Mouse (Mus musculus) limb, embryonic 15.5 days (tissue): ENCODE results near the gene Itgb6. TPM values are rescaled to one million over a fixed set of nuclear protein-coding genes. Genes with fewer than 3 reads are reported as not detected.

Experiments used
- ATAC-seq: fragments of 200-750 bp; cut with Nextera tagmentation; 2 replicates; pipeline ENCODE4 v1.8.0; 2017; ENCODE audit warnings: low read depth, moderate TSS enrichment; ENCODE audit not compliant: insufficient number of reproducible peaks, low FRiP score, low TSS enrichment
- H3K27ac ChIP-seq: fragments of 300-500 bp; sonication (generic); 2 replicates; pipeline ENCODE4 v1.5.1; 2015; ENCODE audit warnings: moderate library complexity, mild to moderate bottlenecking, inconsistent platforms
- H3K27me3 ChIP-seq: fragments of 300-500 bp; sonication (generic); 2 replicates; pipeline ENCODE4 v1.6.1; 2015; ENCODE audit warnings: inconsistent platforms
- H3K36me3 ChIP-seq: fragments of 300-500 bp; sonication (generic); 2 replicates; pipeline ENCODE4 v1.6.1; 2015; ENCODE audit warnings: inconsistent platforms
- H3K4me1 ChIP-seq: fragments of 300-500 bp; sonication (generic); 2 replicates; pipeline ENCODE4 v1.6.1; 2015; ENCODE audit warnings: inconsistent platforms
- H3K4me2 ChIP-seq: fragments of 300-500 bp; sonication (generic); 2 replicates; pipeline ENCODE4 v1.6.1; 2015; ENCODE audit warnings: mild to moderate bottlenecking, inconsistent platforms
- H3K4me3 ChIP-seq: fragments of 300-500 bp; sonication (generic); 2 replicates; pipeline ENCODE4 v1.5.1; 2015; ENCODE audit warnings: mild to moderate bottlenecking, inconsistent platforms
- H3K9ac ChIP-seq: fragments of 300-500 bp; sonication (generic); 2 replicates; pipeline ENCODE4 v1.6.1; 2015; ENCODE audit warnings: inconsistent platforms
- H3K9me3 ChIP-seq: fragments of 300-500 bp; sonication (generic); 2 replicates; pipeline ENCODE4 v1.6.1; 2016; ENCODE audit warnings: inconsistent platforms
- WGBS: fragments of 180-500 bp; shearing (Covaris S2); methylation state at CpG from one replicate; pipeline ENCODE4 v1.1.7; 2015; 5-methylcytosine and 5-hydroxymethylcytosine counted together
- polyA plus RNA-seq: library from polyadenylated mRNA; unstranded; fragments of >200 nt; fragmentation: Nextera tagmentation; extraction: Ambion mirVana; gene quantifications from 2 replicates; pipeline ENCODE4 v1.2.1, GENCODE M21; 2015

Itgb6 gene
- 3.7 and 4.5 TPM in 2 replicates for polyA plus RNA-seq

DNA sequence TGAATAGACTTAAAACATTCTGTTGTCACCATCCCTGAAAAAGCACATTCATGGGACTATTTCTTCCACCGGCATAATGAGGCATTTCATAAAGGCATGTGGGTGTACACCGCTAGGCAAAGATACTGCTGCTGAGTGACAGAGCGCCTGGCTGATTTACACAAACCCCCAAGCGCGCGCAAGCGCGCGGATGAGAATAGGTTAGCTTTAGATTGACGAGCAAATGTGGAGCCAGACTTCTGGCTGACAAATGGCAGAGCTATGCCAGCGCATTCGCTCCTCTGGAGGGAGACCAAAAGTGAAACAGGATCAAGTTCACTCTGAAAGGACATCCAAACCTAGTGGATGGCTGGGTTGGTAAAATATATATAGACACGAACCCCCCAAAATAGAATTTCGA, at the start of gene Itgb6:
Itgb6 (minus strand) TSS at position 130 of the 400 bp plus-strand sequence.
- H3K27me3 ChIP-seq: no peaks in the 10 kb centered on the region
- H3K4me3 ChIP-seq: no peak within 1 kb of the TSS
- H3K9me3 ChIP-seq: no peaks in the 10 kb centered on the region
- no peaks in the 10 kb centered on the region for H3K36me3 ChIP-seq
- H3K4me2 ChIP-seq: no peak within 1 kb of the TSS
- no peaks in the 10 kb centered on the region; the same call in 1 of the 2 replicates for H3K4me1 ChIP-seq
- 67% methylated on average over 14 of the region's 14 CpGs for WGBS
- H3K27ac ChIP-seq: peak within 1 kb of the TSS; percentile 11; the same call in 1 of the 2 replicates
- ATAC-seq: peak; percentile 65; the same call in 1 of the 2 replicates
- H3K9ac ChIP-seq: no peak within 1 kb of the TSS

DNA sequence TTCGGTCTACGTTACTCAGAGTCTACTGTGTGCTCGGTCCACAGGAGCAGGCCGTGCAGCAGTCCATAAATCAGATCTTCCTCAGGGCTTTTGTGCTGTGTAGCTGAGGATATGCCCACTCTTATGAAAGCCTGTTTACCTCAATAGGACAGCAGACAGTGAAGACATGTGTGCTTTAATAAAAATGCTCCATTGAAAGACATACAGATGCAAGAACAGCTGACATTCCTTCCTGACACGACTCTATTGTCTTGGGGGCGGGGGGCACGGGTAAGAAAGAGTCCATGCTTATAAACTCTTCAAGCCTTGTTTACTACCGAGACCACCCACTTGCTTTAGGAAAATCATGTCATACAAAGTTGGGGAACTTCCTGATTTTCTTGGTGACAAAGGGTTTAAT, 44.0 kb upstream of the Itgb6 start:
- no peak overlapping the region for H3K4me3 ChIP-seq
- no peaks in the 10 kb centered on the region for H3K9me3 ChIP-seq
- H3K9ac ChIP-seq: no peak overlapping the region
- H3K4me1 ChIP-seq: peaks cover 2% of the 10 kb centered on the region; the same call in 1 of the 2 replicates
- no peak for ATAC-seq
- H3K4me2 ChIP-seq: no peak overlapping the region
- H3K27ac ChIP-seq: no peak overlapping the region
- H3K27me3 ChIP-seq: no peaks in the 10 kb centered on the region
- H3K36me3 ChIP-seq: peaks cover 72% of the 10 kb centered on the region
- 72% methylated on average over 8 of the region's 8 CpGs for WGBS

DNA sequence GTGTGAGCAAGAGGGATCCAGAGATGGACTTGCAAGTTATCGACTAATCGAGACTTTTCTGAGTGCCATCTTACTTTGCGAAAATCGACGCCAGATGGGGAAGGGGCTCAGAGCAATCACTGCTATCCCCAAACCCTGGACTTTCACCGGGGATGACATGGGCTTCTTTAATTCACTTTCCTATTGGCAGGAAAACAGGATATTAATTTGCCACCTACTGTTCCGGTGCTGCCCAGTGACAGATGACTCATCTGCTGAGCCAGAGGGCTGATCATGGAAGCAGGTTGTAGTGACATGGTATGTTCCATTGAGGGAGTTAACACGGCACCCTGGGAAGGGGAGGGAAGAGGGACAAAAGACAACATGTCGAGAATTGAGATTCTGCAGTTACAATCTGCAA, 33.8 kb upstream of the Itgb6 start:
- Histone ChIP-seq H3K36me3 (peaks cover 37% of the 10 kb centered on the region), H3K9me3 (no peaks in the 10 kb centered on the region), H3K9ac (no peak overlapping the region), H3K4me3 (no peak overlapping the region), H3K4me2 (no peak overlapping the region), H3K27me3 (no peaks in the 10 kb centered on the region), H3K27ac (no peak overlapping the region), H3K4me1 (no peaks in the 10 kb centered on the region)
- no peak for ATAC-seq
- WGBS: 83% methylated on average over 9 of the region's 9 CpGs

DNA sequence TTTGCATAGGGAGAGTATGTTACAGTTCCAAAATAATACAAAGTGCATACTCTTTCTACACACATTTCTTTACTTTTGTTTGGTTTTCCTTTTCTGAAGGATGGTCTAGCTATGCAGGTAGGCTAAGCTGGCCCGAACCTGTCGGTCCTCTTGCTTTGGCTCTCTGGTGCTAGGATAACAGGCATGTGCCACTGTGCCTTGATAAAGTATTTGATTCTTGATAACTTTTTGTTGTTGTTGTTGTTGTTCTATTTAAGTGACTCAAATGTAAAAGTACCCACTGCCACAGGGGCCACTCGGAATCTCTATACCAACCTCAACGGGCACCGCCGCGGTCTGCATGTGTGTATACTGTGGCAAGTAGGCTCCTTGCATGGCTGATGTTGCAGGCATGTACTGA, 32.7 kb upstream of the Itgb6 start:
- Histone ChIP-seq H3K4me1 (no peaks in the 10 kb centered on the region), H3K9me3 (no peaks in the 10 kb centered on the region), H3K9ac (no peak overlapping the region), H3K4me3 (no peak overlapping the region), H3K36me3 (peaks cover 31% of the 10 kb centered on the region), H3K27ac (no peak overlapping the region), H3K4me2 (no peak overlapping the region), H3K27me3 (no peaks in the 10 kb centered on the region)
- ATAC-seq: no peak
- 97% methylated on average over 7 of the region's 7 CpGs for WGBS

DNA sequence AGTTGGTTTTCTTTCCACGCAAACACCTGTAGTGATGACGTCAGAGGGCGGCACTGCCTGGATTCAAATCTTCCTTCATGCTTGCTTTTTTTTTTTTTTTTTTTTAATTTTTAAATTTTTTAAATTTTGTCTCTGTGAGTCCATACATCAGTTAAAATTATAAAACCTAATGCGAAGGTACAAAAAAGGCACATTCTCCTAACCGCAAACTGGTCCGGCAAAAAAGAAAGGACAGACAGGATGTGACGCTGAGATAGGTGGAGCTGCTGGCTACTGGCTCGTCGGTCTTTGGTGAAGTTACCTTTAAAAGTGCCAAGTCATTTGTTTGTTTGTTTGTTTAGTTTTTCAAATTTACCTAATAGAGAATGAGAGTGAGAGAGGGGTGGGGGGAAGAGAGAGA, 28.8 kb upstream of the Itgb6 start:
- Histone ChIP-seq H3K27ac (no peak overlapping the region), H3K9me3 (no peaks in the 10 kb centered on the region), H3K4me1 (0 out of 2 replicates have a peak, but pooled peaks cover 2% of the 10 kb centered on the region), H3K27me3 (no peaks in the 10 kb centered on the region), H3K4me3 (no peak overlapping the region), H3K4me2 (no peak overlapping the region), H3K36me3 (peaks cover 28% of the 10 kb centered on the region), H3K9ac (no peak overlapping the region)
- ATAC-seq: no peak
- 95% methylated on average over 9 of the region's 9 CpGs for WGBS

DNA sequence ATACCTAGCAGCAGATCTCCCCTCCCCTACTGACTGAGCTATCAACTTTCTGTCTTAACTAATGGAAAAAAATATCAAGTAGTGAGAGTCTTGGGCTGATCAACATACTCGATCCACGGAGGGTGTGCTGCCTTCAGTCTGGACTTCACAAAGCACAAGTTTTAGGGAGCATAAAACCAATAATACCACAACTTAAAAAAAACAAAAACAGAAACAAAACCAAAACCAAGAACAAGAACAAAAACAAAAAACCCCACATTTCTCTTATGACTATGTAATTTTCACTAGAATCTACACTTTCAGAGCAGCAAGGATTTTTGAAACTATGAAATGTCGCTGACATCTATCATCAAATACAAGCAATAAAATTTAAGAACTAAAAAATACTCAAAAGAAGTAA, 28.1 kb upstream of the Itgb6 start:
- 0 out of 2 replicates have a peak, but pooled peaks cover 2% of the 10 kb centered on the region for H3K4me1 ChIP-seq
- no peak overlapping the region for H3K27ac ChIP-seq
- H3K36me3 ChIP-seq: peaks cover 22% of the 10 kb centered on the region
- WGBS: 86% methylated on average over 3 of the region's 3 CpGs
- no peaks in the 10 kb centered on the region for H3K27me3 ChIP-seq
- no peaks in the 10 kb centered on the region for H3K9me3 ChIP-seq
- no peak overlapping the region for H3K9ac ChIP-seq
- no peak for ATAC-seq
- H3K4me3 ChIP-seq: no peak overlapping the region
- H3K4me2 ChIP-seq: no peak overlapping the region

DNA sequence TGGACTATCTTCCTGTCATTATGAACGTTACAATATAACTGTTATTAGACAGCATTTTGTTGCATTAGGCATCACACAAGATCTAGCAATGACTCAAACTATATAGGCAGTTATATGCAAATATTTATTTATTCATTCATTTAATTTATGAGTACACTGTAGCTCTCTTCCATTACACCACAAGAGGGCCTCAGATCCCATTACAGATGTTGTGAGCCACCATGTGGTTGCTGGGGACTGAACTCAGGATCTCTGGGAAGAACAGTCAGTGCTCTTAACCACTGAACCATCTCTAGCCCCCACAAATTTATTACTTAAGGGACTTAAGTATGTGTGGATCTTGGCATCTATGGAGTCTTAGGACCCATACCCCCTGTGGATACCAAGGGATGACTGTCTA, 26.1 kb upstream of the Itgb6 start:
- Histone ChIP-seq H3K9ac (no peak overlapping the region), H3K4me1 (0 out of 2 replicates have a peak, but pooled peaks cover 2% of the 10 kb centered on the region), H3K9me3 (no peaks in the 10 kb centered on the region), H3K36me3 (peaks cover 14% of the 10 kb centered on the region), H3K4me3 (no peak overlapping the region), H3K4me2 (no peak overlapping the region), H3K27ac (no peak overlapping the region), H3K27me3 (no peaks in the 10 kb centered on the region)
- WGBS: 90% methylated on average over 1 of the region's 1 CpGs
- ATAC-seq: no peak

DNA sequence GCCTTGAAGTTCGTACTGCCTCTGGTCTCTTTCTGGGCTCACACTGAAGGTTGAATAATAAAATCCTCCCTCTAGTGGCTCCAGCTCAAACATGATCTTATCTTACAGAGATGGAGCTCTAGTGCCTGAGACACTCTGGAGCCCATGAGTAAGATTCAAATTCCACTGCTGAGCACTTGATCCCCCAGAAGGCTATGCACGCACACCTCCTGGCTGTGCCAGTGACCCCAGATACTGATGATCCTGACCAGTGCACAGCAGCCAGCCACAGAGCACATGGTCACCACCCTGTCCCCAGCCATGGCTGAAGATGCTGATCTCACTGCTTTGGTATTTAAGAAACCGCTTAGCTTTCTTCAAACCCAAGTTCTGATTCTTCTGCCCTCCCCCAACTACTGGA, 25.1 kb upstream of the Itgb6 start:
- H3K4me1 ChIP-seq: 0 out of 2 replicates have a peak, but pooled peaks cover 2% of the 10 kb centered on the region
- no peak overlapping the region for H3K9ac ChIP-seq
- no peak overlapping the region for H3K4me3 ChIP-seq
- no peak overlapping the region for H3K4me2 ChIP-seq
- H3K36me3 ChIP-seq: peaks cover 12% of the 10 kb centered on the region
- H3K9me3 ChIP-seq: no peaks in the 10 kb centered on the region
- 0 out of 2 replicates have a peak, but pooled peaks have one; percentile 14 for ATAC-seq
- no peak overlapping the region for H3K27ac ChIP-seq
- 46% methylated on average over 3 of the region's 3 CpGs for WGBS
- H3K27me3 ChIP-seq: no peaks in the 10 kb centered on the region

DNA sequence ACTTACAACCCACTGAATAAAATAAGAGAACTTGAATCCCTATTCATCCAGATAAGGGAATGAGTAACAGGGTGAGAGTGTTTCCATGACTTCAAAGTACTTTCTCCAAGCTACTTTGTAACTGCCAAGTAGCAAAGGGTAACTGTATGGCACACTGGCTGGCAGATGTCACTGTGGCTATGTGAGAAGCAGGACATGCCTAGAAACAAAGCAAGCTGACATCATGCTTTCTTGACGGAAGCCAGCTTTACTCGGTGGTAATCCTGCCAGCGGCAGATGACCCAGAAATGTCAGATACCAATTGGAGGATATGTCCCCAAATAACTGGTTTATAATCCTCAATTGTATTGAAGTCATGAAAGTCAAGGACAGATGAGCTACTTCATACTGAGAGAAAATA, 22.2 kb upstream of the Itgb6 start:
- no peaks in the 10 kb centered on the region for H3K9me3 ChIP-seq
- H3K9ac ChIP-seq: no peak overlapping the region
- peaks cover 9% of the 10 kb centered on the region for H3K36me3 ChIP-seq
- 0 out of 2 replicates have a peak, but pooled peaks cover 2% of the 10 kb centered on the region for H3K4me1 ChIP-seq
- 75% methylated on average over 3 of the region's 3 CpGs for WGBS
- ATAC-seq: no peak
- no peak overlapping the region for H3K4me2 ChIP-seq
- no peaks in the 10 kb centered on the region for H3K27me3 ChIP-seq
- no peak overlapping the region for H3K4me3 ChIP-seq
- H3K27ac ChIP-seq: no peak overlapping the region

DNA sequence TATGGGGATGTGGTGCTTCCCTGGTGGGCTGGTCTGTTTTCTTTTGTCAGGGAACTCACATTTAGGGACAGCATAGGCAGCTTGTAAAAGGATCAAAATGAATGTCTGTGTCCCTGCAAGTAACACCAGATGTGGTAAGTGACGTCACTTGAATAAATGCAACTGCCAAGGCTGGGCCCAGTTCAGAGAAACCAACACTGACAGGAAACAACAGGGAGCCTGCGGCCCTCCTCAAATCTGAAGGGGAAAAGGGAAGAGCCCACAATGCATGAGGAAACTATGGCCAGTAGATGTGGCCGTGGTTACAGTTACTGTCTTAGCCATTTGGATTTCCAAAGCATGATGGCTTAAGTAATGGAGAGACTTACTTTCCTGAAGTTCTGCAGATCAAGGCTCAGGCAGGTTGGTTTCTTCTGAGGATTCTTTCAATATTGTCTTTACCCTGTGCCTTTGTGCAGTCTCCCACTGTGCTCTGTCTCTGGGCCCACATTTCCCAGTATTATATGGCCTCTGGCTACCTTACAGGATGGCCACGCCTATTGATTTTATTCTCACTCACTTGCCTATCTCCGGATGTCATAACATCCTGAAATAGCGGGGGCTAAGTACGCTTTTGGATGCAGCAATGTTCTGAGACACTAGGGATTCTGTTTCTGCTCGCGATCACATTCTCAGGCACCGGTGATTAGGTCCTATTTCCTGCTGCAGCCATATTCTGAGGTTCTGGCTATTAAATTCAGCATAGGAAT, 17.1 kb upstream of the Itgb6 start:
- Histone ChIP-seq H3K4me1 (peaks cover 4% of the 10 kb centered on the region; the same call in 1 of the 2 replicates), H3K4me2 (no peak overlapping the region), H3K27ac (no peak overlapping the region), H3K27me3 (no peaks in the 10 kb centered on the region), H3K36me3 (no peaks in the 10 kb centered on the region), H3K9me3 (no peaks in the 10 kb centered on the region), H3K9ac (no peak overlapping the region), H3K4me3 (no peak overlapping the region)
- no peak for ATAC-seq
- WGBS: 65% methylated on average over 10 of the region's 10 CpGs

DNA sequence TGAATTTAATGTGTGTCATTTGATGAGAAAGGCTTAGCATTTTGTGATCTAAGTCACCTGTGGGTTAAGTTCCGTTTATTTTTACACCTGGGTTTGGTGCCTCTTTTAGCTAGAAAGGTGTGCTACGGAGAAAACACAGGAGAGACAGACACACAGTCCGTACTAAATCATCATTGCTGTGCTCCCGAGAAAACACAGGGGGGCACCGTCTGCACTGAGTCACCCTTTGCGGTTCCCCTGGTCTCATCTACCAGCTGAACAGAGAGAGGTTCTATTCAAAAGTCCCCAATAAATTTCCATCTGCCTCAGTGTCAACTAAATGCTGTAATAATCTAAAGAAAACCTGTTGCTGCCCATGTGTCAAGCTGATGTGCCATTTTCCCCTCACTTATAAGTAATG, 8.5 kb upstream of the Itgb6 start:
- ATAC-seq: no peak

DNA sequence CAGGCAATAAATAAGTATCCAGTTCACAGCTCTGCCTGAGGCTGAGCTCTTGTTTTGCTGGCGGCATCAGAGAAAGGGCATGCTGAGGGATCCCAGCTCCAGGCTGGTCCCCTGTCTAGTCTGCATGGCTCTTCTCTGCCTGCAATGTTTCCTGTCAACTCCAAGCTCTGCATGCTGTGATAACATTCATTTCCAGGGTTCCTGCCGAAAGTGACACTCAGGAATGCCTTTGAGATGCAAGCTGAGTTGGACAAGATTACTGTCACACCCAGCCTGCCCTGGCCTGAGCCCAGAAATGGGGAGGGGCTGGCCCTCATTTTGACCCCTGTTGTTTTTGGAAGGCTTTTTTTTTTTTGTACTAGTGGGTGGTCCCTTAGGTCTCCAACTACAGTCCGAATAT, 7.6 kb upstream of the Itgb6 start:
- H3K9ac ChIP-seq: no peak overlapping the region
- H3K27me3 ChIP-seq: no peaks in the 10 kb centered on the region
- H3K4me1 ChIP-seq: peaks cover 13% of the 10 kb centered on the region
- H3K4me3 ChIP-seq: no peak overlapping the region
- 10% methylated on average over 3 of the region's 3 CpGs for WGBS
- no peak overlapping the region for H3K27ac ChIP-seq
- H3K4me2 ChIP-seq: peak overlapping the region; percentile 22; the same call in 1 of the 2 replicates
- no peaks in the 10 kb centered on the region for H3K9me3 ChIP-seq
- H3K36me3 ChIP-seq: no peaks in the 10 kb centered on the region
- no peak for ATAC-seq

More for the DNA sequence above, 8.5 kb upstream of the Itgb6 start:
- Histone ChIP-seq H3K4me1 (peaks cover 13% of the 10 kb centered on the region), H3K4me3 (no peak overlapping the region), H3K36me3 (no peaks in the 10 kb centered on the region), H3K9me3 (no peaks in the 10 kb centered on the region), H3K27ac (no peak overlapping the region), H3K27me3 (no peaks in the 10 kb centered on the region), H3K9ac (no peak overlapping the region), H3K4me2 (no peak overlapping the region)
- WGBS: 56% methylated on average over 6 of the region's 6 CpGs
